Mouse (Mus musculus) granulocyte monocyte progenitor cell, adult 5-6 weeks (primary cell): ENCODE measurements around the gene Dcaf7. TPM values are rescaled to one million over a fixed set of nuclear protein-coding genes. Genes with fewer than 3 reads are reported as not detected.
A peak's percentile ranks its signal among the peaks of the same experiment; 100 is the strongest.
"Not testable (repeated sequence)": the region's sequence is repeated elsewhere in the genome, so short reads cannot be mapped to it uniquely, and the experiment has no call there.

Experiments
- ATAC-seq: replicated peaks from 2 replicates; pipeline ENCODE4 v1.8.0; 2016; ENCODE audit warnings: mild to moderate bottlenecking, moderate TSS enrichment, inconsistent platforms; ENCODE audit not compliant: poor library complexity, severe bottlenecking
- total RNA-seq, 2 experiments: library from RNA; stranded (forward) in 1 of 2; stranded (reverse) in 1 of 2; fragments of 200-712, 200-1000 nt in 1 of 2; fragments of >200 nt in 1 of 2; fragmentation: Nextera tagmentation in 1 of 2; gene quantifications; 2 replicates each; pipeline ENCODE4 v1.2.3; 2014 to 2017

Dcaf7 gene
- total RNA-seq, 2 experiments from 2014 or later, result 49.9 to 54.6 TPM

DNA sequence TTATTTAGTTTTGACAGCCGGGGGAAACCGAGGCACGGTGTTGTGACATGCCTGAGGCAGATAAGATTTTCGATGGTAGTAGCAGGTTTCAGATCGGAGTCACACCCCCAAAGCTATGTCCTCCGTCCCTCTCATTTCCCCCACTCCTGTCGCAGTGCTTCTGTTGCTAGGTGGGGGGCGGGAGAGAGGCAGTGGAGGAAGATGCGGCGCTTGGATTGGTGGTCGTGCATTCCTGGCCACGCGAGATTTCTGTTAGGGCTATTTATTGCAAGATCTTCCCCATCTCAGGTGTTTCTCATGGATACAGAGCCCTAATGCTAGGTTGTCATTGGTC lies 713 bp downstream of the Dcaf7 start:
- ATAC-seq, result peak; percentile 58

DNA sequence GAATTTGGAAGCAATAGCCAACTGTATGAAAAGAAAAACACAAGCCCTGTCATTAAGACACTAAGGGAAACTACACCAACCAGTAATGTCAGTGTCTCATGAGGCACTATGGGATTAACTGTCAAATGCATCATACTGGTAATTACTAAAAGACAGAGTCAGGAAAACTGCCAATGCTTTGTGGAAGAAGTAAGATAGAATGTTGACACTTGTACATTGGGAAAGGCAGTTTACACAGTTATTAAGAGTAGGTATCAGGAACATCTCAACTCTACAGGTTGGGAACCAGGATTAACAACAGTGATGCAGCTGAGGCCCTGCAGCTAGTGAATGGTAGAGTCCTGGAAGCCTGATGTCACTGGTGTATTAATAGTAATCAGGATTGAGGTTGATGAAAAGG lies 7.7 kb downstream of the Dcaf7 start:
- no peak for ATAC-seq

GRCm38 (mm10) chr11:106045256-106045655 lies 8.6 kb downstream of the Dcaf7 start:
- no peak for ATAC-seq

- ATAC-seq, result no peak
Measured at GRCm38 (mm10) chr11:106045780-106046179, 9.1 kb downstream of the Dcaf7 start.

- ATAC-seq, result no peak
Measured at GRCm38 (mm10) chr11:106046584-106046983, 9.9 kb downstream of the Dcaf7 start.

GRCm38 (mm10) chr11:106053921-106054320 lies 17.2 kb downstream of the Dcaf7 start:
- no peak for ATAC-seq

DNA sequence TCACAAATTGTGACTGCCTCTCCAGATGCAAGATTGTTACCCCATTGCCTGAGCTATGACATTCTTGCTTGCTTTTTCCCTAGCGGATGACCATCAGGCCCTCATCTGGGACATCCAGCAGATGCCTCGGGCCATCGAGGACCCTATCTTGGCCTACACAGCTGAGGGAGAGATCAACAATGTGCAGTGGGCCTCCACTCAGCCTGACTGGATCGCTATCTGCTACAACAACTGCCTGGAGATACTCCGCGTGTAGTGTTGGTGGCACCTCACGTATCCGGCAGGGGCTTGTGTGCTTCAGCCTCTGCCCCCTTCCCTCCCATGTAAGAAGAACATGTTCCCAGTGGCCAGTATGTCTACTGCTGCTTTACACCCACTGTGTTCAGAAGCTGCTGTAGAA lies 17.9 kb downstream of the Dcaf7 start:
- no peak for ATAC-seq

DNA sequence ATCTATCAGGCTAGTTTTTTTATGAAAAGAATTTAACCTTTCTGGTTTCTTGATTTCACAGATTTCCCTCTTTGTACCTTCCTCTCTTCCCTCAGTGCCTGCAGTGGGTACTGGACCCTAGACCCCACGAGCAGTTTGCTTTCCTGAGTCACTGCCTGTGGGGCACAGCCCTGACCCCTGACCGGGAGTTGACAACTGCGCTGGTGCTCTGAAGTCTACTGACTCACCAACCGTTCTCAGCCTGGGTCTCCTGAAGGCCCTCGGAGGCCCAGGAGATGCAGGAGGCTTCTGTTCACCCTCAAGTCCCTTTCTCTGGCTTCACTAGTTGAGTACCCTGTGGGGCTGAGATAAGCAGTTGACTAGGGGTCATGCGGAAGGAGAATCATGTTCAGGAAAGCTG lies 18.7 kb downstream of the Dcaf7 start:
- no peak for ATAC-seq

DNA sequence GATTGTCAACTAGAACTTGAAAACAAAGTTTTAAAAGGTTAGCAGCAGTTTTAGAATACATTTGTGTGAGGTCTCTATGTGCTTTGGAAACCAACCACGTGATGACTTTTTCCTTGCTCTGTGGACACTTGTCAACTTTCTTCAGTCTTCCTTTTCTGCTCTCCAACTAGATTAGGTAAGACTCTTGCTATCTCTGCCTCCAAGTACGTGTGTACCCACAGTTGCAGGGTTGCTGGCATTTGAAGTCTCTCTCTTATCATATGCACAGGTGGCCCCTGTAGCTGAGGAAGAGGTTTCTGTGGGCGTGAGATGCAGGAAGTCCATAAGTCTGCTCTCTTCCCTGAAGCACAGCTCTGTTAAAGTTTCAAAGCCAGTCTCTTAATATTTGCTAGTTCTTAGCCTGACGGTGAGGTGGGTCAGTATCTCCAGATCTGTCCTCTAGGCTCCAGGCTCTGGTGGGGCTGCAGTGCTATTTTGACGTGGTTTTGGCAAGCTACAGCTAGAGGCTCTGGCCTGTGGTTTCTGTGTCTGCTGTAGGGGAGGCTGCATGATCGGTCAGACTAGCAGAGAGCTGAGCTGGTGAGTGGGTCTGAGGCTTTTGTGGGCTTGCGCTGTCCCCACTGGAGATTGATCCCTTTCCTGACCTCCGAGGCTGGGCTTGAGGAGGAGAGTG lies 20.3 kb downstream of the Dcaf7 start:
- peak; percentile 65 for ATAC-seq

DNA sequence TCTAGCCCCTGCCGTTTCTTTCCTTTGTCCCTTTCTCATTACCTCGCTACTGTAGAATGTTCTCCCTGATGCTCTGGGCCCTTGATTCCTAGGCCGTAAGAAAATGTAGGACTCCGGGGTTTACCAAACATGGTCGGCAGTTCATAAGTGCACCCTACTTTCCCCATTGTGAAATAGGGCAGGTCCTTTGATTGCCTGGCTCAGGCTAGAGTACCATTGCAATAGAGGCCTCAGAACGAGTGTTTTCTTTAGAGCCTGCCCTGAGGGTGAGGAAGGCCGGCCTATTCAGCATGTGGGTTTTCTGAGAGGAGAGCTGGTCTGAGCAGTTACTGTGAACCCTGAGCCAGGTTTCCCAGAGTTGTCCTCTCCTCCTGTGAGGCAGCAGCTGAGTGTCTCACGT lies 21.3 kb downstream of the Dcaf7 start:
- ATAC-seq, result no peak

DNA sequence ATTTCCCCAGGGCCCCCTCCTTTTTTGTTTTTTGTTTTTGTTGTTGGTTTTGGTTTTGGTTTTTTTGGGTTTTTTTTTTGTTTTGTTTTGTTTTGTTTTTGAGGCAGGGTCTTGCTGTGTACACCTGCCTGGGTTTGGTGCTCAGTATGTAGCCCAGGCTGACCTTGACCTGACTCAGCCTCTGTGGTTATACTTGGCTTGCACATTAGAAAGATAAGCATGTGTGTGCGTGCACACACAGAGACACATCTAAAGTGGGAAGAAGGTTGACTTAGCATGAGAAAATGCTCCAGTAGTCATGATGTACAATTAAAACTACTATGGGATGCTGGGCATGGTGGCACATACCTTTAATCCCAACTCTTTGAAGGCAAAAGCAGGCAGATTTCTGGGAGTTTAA lies 23.9 kb downstream of the Dcaf7 start:
- no peak for ATAC-seq

- no peak for ATAC-seq
Measured at GRCm38 (mm10) chr11:106061311-106061710, 24.6 kb downstream of the Dcaf7 start.

DNA sequence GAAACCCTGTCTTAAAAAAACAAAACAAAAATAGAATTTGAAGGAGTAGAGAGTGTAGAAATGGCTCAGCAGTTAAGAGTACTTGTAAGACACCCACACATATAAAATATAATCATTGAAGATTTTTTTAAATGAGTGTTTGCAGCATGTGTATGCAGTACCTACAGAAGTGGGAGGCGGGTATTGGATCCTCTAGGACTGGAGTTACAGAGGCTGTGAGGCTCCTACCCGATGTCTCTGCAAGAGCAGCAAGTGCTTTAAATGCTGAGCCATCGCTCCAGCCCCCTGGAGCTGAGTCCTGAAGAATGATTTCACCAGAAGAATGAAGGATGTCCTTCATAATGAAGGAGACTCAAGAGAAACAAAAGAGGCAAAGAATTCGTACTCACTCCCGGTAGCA lies 27.1 kb downstream of the Dcaf7 start:
- no peak for ATAC-seq

DNA sequence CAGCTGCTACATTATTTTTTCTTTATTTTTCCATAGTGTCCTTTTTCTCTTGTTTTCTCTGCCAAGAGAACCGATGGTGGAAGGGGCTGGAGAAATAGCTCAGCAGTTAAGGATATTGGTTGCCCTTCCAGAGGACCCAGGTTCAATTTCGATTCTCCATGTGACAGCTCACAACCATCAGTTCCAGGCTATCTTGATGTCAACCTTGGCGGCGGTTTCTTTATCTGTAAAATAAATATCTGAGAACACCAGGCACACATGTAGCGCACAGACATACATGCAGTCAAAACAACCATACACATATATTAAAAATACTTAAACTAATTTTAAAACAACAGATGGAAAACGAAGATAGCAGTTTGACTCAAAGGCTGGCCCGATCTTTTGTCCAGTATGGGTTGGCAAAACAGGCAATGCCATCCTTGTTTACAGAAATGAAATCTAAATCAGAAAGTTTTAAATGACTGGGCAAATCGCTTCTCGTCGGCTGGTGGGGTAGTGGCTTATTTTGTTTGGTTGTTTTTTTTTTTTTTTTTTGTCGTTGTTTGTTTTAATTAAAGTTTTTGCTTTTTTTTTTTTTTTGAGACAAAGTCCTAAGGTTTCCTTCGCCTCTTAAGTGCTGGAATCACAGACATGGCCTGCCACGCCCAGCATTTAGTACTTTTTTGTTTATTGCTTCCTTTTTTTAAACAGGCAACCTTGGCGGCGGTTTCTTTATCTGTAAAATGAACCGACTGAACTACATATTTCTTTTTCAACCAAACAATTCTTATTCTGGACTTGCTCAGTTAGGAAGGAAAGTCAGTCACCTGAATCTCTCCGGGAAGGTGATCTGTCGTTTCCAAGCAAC lies 28.6 kb downstream of the Dcaf7 start:
- ATAC-seq, result 0 out of 2 replicates have a peak, but pooled peaks have one; percentile 10

- ATAC-seq, result peak; percentile 97
Measured at GRCm38 (mm10) chr11:106065923-106066571, 29.4 kb downstream of the Dcaf7 start, which contains the start of gene Taco1. Taco1 (plus strand) TSS chr11:106066061.

GRCm38 (mm10) chr11:106066616-106067015 lies 29.9 kb downstream of the Dcaf7 start:
- not testable (repeated sequence) for ATAC-seq

- peak; percentile 60 for ATAC-seq
Measured at GRCm38 (mm10) chr11:106073774-106074173, 37.1 kb downstream of the Dcaf7 start.

DNA sequence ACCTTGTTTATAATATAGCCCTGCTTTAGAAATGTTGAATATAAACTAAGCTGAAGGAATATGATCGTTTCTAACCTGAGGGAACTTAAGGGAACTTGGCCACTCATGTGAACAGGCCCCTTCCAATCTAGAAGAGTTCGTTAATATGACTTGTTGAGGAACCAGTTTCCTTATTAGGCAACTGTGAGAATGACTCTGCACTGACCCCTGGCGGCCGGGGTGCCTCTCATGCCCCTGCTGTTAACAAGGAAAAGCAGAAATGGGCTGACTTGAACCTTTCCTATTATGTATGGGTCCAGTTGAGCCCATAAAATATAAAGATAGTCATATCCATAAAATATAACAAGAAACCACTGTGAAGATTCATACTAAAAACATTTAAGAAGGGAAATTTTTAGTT lies 39.6 kb downstream of the Dcaf7 start:
- peak; percentile 97 for ATAC-seq

GRCm38 (mm10) chr11:106083708-106084701 lies 47.3 kb downstream of the Dcaf7 start, which contains the start of gene Map3k3:
Map3k3 (plus strand) TSS chr11:106084613.
- ATAC-seq, result peak; percentile 91
